Mouse (Mus musculus): ENCODE results near the gene I0C0044D17Rik. TPM values are rescaled to one million over a fixed set of nuclear protein-coding genes. Genes with fewer than 3 reads are reported as not detected.

The I0C0044D17Rik gene
- polyA plus RNA-seq, 1 experiment from 2014 or later = not detected

Other genes with a start within 250 kb of the I0C0044D17Rik start
- gene L1td1, start 97.1 kb downstream of the I0C0044D17Rik start, polyA plus RNA-seq (2015; fragmentation: Nextera tagmentation; extraction: Ambion mirVana) = 0.09 and 0.17 TPM in 2 replicates
- 1.7 and 1.8 TPM in 2 replicates for gene Kank4, start 6.3 kb downstream of the I0C0044D17Rik start, polyA plus RNA-seq (2015; fragmentation: Nextera tagmentation; extraction: Ambion mirVana)
- gene Usp1, start 100.0 kb upstream of the I0C0044D17Rik start, polyA plus RNA-seq (2015; fragmentation: Nextera tagmentation; extraction: Ambion mirVana) = 95.1 and 103 TPM in 2 replicates
- 3.3 and 11.0 TPM in 2 replicates for gene Angptl3, start 207.1 kb upstream of the I0C0044D17Rik start, polyA plus RNA-seq (2015; fragmentation: Nextera tagmentation; extraction: Ambion mirVana)